Mouse (Mus musculus): Measurements from ENCODE around the gene Ski.

The Ski gene

GRCm38 (mm10) chr4:155173822-155174785 lies 48.3 kb downstream of the Ski start:
- no peak for DNase-seq

DNA sequence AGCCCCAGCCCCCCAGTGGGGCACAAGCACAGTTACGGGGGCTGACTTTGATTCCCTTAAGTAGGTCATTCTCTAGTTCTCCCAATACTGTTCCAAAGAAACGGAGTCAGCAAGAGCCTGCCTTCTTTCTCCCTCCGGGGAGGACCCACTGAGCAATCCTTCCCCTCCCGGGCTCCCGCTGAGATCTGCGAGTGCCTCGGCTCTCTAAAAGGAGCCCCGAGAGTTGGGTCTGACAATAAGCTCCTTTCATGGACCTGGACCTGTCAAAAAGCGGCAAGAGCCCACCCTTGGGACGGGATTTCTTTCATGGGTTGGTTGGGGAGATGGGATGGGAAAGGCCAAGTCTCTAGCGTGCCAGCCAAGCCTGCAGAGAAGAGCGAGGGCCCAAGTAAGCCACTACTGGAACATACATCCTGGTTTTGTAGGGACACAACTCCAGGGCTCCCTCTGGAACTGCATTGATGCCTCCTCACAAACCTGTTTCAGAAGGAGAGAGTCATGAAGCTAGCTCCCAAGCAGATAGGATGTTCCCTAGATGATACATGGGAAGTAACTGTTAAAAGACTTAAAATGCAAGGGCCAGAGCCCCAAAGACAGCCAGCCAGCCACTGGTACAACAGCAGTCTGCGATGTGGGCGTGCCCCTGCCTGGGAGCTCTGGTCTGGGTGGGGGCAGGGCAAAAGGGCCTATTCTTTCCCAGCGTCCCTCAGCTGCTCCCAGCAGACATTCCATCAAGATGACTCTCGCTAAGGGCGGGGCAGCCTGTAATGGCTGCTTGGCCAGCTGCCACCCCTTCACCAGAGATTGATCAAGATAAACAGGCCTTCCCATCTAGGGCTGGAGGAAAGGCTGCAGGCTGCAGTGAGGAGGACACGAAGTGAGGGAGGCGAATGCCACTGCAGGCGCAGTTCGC lies 49.2 kb downstream of the Ski start:
- DNase-seq, result peak; percentile 60

GRCm38 (mm10) chr4:155171961-155172533 lies 50.3 kb downstream of the Ski start:
- no peak for DNase-seq

GRCm38 (mm10) chr4:155170614-155171212 lies 51.7 kb downstream of the Ski start:
- no peak for DNase-seq

GRCm38 (mm10) chr4:155168835-155169252 lies 53.5 kb downstream of the Ski start:
- DNase-seq, result no peak

GRCm38 (mm10) chr4:155165861-155166260 lies 56.5 kb downstream of the Ski start:
- DNase-seq, result no peak

- DNase-seq, result peak; percentile 60
These were observed 57.8 kb downstream of the Ski start for GRCm38 (mm10) chr4:155164550-155164949.

DNA sequence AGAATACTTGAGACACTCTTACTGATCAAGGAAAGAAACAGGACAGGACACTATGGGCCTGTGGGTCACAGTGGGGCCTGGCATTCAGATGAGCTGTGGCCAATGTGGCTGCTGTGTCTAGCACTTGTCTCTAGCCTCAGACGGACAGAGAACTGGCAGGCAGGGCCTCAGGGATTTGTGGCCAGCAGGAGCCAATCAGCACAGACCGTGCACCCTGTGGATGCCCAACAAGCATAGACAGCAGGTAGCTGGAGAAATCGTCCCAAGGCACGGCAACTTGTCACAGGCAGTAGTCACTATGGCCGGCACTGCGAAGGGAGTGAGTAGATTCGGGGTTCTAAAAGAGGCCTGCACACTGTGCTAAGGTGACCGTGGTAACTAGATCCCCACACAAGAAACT lies 58.7 kb downstream of the Ski start:
- DNase-seq, result no peak

DNA sequence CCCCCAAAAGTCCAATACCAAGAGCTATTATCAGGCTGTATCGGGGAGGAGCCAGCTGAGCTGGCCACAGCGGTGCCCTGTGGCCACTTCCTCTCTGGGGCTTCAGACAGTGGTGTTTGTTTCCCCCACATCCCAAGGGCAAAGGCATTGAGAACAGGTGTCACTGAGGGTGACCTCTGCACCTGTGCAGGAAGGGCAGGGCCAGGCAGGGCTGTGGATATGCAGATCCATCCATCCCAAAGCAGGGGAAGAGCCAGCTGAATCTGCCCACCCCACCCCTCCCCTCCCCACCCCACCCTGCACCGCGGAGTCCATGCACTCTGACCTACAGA lies 59.1 kb downstream of the Ski start:
- DNase-seq, result no peak

DNA sequence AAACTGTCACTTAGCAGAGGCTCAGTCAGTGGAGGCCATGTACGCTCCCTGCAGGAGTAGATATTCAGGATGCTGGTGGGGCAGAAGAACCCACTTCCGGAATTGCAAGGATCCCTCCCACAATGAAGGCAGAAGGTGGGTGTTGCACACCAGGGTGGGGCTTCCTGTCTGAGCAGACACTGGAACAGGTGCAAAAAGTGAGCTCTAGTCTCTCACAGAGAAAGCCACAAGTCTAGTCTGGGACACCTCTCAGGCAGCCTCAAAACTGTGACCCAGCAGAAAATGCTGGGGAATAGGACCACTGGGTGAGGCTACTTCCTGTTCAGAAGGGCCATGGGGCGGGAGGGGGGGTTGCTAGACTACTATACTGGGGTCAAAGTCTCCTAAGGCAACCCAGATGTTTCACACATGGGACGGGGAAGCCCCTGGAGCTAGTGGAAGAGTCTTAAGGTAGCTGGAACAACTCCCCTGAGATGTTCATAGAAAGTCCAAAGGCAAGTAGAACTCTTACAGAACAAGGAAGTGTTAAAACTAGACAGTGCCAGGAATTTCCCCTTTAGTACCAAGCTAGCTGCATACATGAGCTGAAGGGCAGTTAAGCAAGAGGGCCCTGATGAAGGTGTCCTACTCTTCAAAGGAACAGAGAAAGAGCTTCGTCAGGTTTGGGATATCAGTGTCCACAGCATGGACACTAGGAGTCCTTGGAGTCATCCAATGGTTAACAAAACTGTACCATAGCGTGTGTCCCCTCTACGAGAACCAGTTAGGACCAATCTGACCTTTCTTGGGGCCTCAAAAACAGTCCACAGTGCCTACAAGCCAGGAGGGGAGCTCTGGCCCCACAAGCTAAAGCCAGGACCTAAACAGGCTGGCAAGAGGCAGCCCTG lies 59.7 kb downstream of the Ski start:
- DNase-seq, result no peak

GRCm38 (mm10) chr4:155158543-155158917 lies 63.9 kb downstream of the Ski start:
- no peak for DNase-seq

DNA sequence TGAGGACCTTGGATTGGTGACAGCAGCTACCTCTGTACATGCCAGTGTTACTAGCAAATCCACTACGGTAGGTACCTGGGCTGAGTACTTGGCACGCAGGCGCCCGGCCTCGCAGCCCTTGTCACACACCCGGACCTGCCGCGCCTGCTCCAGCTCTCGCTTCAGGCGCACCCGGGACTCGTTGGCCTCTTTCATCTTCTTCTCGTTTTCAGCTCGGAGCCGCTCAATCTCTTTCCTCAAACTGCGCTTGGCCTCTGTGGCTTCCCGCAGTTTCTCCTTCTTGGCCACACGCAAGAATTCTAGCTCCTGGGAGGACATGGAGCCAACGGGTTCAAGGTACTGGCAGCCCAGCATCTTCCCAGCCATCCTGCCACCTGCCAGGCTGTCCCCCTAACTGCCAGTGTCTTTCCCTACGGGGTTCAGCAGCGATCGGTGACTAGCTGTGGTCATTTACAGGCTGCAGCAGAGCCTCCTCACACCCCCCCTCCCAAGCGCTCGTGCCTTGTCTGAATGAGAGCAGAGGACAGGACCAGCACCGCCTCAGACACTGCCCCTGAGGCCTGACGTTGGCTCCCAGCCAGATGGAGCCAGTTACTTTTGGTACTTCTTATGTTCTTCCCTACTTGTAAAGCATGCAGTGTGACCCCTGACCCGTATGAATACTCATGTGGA lies 64.4 kb downstream of the Ski start:
- peak; percentile 59 for DNase-seq

GRCm38 (mm10) chr4:155156734-155157133 lies 65.7 kb downstream of the Ski start:
- DNase-seq, result no peak

DNA sequence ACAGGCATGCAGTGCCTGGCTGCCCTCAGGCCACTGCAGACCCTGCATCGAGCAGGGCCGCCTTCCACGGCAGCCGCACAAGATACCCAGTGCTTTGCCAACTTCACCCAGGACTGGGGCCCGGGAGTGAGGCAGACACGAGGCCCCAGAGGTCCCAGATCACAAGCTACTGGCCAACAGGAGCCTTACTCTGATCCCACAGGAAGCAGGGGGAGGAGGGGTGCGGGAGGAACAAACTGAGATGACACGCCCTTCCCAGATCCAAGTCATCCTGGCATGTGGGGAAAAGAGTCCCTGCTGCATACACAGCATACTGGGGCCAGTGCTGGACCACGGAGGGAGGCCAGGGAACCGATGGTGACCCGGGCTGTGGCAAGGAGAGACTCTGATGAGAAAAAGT lies 67.4 kb downstream of the Ski start:
- peak; percentile 34 for DNase-seq

GRCm38 (mm10) chr4:155153389-155154072 lies 68.9 kb downstream of the Ski start:
- DNase-seq, result no peak

GRCm38 (mm10) chr4:155152476-155152875 lies 69.9 kb downstream of the Ski start:
- DNase-seq, result peak; percentile 96

- peak; percentile 50 for DNase-seq
These were observed 70.5 kb downstream of the Ski start for GRCm38 (mm10) chr4:155151845-155152244.

DNA sequence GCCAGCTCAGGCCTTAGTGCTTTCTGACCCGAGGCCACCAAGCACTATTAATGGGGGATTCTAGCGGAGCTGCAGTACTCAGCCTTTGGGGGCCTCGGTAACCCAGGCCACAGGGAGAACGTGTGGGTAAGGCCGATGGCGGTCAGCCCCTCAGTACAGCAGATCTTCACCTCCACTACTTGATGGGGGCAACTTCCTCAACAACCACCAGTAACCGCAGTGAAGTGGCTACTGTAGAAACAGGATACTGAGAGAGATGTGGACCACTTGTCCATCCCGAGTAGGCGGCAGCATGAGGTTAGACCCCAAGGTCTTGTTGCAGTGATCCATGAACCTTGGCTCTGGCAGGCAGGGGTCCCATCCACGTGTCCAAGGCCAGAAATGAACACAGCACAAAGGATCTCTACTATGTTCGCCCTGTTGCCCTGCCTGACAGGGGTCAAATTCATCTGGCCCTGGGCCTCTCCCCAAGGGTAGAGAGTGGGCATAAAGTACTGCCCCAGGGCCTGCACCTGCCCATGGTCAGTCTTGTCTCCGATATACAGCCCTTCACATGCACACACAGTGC lies 71.1 kb downstream of the Ski start:
- DNase-seq, result no peak

DNA sequence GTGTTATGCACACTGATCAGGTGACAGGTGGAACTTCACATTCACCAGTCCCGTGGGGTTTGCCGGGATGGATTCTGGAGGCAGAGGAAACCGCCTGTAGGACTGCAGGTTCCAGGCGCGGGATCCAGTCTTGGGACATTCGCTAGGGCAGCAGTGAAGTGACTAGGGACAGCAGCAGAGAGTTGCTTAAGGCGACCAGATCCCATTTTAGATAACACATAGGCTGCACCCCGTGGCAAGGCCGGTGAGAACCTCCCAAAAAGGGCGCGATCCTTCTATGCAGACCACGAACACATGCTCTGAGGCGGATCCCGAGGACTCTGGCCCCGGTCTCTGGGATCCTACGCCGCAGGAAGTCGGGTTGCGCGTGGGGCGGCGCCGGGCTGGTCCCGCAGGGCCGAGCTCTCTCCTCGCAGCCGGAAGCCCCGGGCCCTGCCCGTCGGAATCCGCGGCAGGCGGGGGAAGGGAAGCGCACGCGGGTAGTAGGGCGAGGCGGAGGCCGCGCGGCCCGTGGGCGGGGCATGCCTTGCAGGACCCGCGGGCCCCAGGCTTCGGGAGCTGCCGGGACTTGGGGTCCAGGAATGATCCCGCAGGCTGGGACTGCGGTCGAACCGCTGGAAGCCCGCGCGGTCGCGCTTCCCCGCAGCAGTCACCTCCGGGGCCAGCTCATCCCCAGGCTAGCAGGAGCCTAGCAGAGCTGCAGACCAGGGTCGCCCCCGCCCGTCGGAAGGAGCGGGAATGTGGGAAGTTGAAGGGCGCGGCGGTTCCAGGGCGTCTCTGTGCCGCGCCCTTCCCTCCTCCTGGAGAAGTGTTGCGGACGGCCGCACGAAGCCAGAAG lies 71.9 kb downstream of the Ski start:
- peak; percentile 61 for DNase-seq

GRCm38 (mm10) chr4:155149941-155150275 lies 72.5 kb downstream of the Ski start:
- DNase-seq, result no peak
